Mouse (Mus musculus) urinary bladder, adult 18-20 months (tissue): ENCODE results near the gene Vipas39.
"Not testable (repeated sequence)": the region's sequence is repeated elsewhere in the genome, so short reads cannot be mapped to it uniquely, and the experiment has no call there.

ENCODE experiments used
- DNase-seq, 2 experiments: peaks; one replicate each; pipeline ENCODE4 v3.0.0; 2022; ENCODE audit warnings: low spot score in 2 of 2, mixed read lengths in 2 of 2

The Vipas39 gene

DNA sequence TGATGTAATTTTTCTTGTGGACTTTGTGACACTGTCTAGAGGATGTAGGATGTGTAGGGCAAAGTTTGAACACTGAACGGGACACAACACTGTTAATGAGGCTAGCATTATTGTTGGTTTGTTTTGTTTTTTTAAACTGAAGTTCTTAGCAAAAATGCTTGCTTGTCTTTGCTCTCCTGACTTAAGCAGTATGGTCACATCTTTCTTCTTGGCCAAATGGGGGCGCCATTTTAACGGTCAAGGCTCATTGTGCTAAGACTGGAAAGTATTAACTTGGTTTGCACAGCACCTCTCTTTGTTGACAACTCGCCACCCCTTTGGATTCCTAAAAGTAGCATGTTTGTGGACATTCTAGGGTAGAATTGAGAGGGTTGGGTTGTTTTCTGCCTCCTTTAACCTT is 1.6 kb upstream of the Vipas39 start:
- no peak for DNase-seq

DNA sequence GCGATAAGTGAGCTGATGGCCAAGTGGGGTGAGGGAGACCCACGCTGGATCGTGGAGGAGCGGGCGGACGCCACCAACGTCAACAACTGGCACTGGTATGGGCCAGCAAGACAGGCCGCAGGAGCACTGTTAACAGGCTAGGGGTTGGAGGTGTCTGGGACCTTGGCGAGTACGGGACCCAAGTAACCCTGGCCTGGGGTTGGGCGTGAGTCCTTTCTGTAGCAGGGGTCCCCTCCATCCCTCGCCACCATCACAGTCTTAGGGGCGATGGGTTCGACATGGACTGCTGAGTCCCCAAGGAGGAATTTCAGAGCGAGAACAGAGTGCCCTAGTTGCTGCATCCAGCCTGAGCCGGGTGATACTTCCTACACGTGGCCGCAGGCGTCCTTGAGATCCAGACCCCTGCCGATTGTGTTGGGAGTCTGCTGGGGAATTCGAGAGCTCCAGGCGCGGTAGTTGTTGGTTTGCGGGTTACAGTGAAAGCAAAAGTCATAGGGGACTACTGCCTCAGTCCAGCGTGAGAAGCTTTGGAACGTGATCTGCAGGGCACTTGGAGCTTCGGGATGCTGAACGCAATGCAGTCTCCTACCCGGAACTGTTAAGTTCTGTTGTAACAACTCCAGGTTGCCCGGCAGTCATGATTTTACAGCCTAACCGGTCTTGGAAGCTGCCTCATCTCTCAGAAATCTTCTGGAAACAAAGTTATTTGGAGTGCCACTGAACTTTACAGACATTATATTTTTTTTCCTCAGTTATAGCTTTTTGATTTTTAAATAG is 959 bp upstream of the Vipas39 start:
- DNase-seq, result no peak

DNA sequence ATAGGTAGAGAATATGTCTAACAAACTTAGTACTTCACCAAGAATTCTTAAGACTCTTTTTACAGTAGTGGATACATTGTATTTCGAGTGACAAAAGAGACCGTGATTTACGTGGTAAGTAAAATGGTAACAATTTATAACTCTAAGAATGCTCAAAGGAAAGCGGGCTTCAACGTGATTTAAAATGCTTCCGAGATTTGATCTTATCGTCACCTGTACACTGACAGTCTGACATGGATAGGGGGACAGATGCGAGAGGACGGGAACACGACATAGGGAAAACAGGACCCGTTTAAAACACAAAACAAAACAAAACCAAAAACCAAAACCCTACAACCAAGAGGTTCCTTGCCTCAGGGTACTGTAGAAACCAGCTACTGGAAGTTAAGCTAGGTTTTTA is 612 bp downstream of the Vipas39 start:
- DNase-seq, result no peak

DNA sequence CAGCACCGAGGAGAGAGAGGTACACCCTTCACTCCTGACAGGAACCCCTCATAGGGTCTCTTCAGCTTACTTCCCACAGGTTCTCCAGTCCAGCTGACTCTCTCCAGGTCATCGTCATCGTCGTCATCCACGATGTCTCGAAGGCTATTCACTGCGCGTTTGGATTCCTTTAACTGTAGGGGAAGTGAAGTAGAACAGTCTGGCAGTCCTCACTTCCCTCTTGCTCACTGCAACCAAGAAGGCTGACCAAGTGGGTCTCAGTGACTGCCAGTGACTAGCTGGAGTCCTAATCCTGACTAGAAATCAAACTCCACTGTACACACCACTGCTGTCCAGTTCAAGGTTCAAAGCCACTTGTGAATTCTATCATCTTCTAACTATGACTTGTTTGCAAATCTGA is 5.5 kb downstream of the Vipas39 start:
- DNase-seq, result no peak

DNA sequence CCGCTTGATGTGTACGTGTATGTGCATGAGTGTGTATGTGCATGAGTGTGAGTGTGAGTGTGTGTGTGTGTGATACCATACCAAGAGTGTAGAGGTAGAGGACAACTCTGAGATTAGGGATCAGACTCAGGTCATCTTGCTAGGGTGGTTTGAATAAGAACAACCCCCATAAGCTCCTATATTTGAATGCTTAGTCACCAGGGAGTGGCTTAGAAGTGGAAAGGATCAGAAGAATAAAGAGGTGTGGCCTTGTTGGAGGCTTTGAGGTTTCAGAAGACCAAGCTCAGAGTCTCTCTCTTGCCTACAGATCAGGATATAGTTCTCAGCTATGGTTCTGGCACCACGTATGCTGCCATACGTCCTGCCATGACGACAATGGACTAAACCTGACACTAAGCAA is 9.4 kb downstream of the Vipas39 start:
- DNase-seq, result no peak

DNA sequence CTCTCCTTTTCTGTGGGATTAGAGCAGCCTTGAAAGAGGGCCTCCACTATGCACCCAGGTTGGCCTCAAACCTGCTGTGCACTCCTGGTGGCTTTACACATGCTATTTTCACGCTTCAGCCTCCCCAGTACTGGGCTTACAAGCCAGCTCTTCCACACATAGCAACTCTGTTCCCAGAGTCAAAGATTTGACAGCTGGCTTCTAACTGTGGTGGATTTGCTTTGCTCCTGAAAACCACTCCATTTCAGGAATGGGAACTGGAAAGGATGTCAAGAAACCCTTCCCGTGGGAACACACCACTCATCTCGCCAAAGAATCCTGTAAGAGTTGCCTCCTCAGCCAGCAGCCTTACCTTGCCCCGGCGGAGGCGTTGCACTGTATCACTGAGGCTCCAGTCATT is 12.2 kb downstream of the Vipas39 start:
- no peak for DNase-seq

DNA sequence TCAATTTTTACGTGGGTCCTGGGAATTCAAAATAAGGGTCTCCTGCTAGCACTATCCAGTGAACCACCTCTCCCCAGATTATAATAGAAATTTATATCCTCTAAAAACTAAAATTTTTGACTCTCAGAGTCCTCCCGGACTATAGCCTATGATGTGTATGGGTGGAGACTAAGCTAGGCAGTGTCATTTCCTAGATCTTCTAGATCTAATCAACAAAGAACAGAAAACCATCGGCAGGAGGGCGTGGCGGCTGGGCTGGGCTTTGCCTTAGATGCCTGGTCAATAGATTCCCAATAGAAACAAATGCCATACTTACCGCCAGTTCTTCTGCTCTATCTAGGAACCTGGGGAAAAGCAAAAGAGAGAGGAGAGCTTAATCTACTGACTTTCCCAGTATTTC is 15.9 kb downstream of the Vipas39 start:
- no peak for DNase-seq

DNA sequence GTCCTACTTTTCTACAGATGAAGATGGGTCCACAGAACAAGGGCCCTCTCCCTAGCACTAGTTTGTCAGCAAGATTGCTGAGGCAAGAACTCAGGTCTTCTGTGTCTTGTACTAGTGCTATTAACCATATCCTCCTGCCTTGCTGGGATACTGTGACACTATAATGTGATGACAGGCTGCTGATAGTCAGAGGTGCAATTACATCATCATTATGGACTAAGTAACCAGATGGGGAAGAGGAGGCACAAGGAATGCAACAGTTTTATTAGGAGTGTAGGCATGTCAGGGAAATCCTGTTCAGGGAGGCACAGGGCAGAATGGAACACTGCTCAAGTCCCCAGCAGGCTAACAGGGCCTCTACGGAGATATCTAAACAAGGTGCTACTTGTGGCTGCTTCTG is 27.4 kb downstream of the Vipas39 start, which contains the start of gene Noxred1:
Gene Noxred1 (minus strand): TSS at position 101 of the 400 bp plus-strand sequence.
- DNase-seq, result no peak

DNA sequence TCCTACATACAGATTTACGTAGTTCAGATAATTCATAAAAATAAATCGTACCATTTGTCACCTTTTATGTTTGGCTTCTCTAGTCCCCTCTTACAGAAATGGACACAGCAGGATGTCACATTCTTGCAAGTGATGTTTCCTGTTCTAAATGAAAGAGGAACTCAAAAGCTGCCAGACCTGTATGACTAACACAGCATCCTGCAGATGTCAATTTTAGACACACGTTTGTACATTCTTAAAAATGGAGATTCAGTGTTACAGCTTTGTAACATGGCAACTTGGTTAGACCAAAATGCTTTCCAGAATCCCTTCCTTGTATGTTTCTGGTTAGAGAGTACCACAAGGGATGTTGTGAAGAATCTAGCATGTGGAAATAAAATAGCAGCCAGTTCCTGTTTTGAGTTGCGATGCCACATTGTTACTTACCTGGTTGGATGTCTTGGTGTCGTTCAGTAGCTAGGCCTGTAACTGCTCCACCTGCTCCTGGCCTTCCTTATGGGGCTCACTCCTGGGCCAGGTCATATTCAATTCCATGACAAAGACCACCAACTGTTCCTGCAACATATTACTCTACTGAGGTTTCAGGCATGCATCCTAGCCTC is 29.1 kb downstream of the Vipas39 start:
- DNase-seq, result no peak

DNA sequence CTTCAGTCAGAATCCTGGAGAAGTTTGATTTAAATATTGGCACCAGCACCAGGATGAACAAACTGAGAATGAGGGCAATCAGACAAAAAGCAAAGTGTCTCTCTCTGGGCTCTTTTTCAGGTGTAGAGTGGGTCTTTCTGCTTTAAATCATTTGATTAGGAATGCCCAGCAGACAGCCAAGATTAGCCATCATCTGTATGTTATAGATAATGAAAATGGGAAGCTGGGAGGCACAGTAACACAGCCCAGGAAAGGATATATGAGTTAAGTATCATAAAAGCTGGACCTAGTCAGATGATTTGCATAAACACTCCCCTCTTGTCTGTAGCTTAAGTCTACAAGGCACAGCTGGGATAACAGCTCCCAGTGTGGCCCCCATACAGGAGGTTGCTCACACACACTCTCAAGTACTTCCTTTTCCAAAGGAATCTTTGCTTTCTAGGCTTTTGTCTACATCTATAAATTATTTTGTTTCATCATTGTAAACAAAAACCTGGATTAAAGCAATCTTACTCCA is 35.6 kb downstream of the Vipas39 start:
- no peak for DNase-seq

DNA sequence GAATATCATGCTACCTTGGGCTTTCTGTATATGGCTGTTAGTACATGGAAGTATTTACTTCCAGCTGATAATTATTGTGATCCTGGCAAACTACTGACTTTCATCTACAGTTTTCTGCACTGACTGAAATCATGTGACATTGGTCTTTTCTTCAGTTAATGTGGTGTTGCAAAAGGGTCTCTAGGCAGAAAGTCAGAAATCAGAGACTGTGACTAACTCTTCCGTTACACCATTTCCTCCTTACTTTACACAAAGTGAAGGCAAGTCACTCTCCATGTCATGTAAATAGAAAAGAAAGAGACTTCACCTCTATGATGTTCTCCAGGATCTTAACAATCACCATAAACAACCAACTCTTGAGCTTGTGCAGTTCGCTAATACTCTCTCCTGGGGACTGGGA is 36.4 kb downstream of the Vipas39 start:
- DNase-seq, result no peak

DNA sequence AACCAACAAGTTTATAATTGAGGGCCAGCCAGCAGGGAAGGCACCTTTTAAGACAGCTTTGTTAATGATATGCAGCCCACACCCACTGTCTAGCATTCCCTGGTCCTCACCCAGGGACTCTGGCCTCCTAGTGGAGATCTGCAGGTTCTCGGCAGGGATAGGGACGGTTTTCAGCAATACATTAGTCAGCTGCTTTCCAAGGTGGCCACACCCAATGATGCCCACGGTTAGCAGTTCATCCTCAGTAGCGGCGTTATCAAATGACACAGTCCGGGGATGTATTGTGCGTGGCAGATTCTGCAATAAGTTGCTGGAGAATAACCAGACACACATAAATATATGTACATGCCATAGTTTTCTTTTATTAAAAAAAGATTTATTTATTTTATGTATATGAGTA is 39.3 kb downstream of the Vipas39 start:
- no peak for DNase-seq

DNA sequence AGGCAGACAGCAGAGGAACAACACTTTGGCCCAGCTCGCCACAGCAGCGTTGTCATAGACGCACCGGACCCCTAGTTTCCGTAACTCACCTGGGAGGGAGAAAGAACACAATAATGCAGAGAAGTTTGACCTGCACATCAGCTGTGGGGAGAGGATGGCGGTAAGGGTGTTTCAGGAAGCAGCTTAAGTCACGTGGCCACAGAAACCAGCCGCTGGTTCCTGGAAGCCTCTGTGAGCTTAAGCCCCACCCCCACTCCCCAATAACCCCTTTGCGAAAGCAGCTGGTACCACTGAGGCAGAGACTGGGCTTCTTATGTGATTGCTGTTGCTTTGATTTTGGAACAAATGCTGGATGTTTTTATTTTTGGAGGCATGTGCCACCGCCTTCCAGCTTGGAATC is 41.1 kb downstream of the Vipas39 start:
- DNase-seq, result no peak

DNA sequence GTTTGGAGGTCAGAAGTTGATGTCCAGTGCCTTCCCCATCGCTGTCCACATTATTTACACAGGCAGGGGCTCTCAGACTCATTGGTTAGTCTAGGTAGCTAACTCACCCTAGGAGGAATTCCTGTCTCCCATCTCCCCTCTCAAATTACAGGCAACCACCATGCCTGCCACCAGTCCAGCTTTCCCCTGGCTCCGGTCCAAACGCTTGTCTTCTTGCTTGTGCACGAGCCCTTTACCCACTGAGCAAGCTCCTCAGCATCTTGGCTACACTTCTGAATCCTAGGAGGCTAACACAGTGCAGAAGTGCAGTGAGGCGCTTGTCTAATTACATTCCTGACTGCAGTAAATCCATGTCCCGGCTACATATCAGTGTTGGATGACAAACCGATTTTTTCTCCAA is 46.7 kb downstream of the Vipas39 start:
- DNase-seq, result no peak

DNA sequence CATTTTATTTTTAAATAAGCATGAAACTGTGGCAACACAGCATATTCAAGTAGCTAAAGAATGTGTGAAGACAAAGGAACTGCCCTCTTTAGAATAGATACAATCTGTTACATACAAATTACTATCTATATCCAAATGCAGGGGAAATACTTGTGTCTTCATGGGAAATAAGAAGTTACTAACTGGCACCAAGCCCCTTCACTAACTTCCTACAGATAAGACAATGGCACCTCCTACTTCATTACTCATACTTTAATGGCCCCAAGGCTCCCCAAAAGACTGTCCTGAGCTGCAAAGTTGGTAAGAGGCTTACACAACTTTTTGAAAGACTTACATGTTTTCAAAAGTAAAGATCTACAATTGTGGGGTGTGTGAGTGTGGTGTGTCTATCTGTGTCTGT is 48.5 kb downstream of the Vipas39 start:
- DNase-seq, result no peak

DNA sequence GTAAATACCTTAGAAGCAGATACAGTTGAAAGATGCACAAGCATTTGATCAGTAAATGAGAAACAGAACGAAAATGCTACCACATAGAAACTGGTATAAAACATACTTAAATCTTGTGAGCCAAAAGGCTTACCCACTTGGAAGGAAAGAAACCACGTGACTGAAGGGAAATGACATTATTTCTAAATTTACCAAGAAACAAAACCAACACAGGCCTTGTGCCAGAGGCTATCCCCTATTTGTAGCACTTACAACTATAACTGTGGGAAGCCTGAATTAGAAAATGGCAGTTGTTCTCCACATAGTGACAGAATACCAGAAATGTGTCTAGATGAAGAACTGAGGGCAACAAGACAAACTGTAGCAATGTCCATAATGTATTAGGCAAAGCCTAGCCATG is 50.0 kb downstream of the Vipas39 start:
- DNase-seq, result no peak

DNA sequence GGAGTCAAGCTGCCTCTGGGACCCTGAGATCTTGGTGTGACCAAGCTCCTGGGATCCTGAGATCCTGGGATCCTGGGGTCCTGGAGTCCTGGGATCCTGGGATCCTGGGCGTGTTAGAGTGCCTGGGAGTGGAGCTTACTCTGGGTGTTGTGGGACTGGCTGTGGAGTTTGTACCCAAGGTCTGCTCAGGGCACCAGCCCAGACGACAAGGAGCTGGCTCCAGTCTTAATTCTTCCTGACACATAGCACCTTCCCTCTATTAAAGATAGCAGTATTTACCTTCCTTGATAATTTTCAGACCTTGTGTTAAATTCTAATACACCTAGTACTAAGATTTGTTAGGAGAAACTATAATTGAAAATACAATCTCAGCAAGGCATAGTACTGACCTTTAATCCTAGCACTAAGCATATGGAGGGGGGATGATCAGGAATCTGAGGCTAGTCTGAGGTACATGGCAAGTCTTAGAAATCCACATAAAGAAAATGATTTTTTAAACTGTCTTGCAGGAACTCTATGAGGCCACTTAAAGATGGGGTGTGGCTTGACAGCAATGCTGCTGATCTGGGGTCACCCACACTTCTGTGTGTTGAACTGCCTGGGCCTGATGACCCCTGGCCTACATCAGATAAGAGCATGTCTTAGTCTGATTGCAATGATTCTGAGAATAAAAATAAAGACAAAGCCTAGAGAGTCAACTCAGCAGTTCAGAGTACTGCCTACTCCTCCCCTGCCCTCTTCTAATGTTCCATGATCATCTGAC is 53.0 kb downstream of the Vipas39 start:
- DNase-seq, result no peak

DNA sequence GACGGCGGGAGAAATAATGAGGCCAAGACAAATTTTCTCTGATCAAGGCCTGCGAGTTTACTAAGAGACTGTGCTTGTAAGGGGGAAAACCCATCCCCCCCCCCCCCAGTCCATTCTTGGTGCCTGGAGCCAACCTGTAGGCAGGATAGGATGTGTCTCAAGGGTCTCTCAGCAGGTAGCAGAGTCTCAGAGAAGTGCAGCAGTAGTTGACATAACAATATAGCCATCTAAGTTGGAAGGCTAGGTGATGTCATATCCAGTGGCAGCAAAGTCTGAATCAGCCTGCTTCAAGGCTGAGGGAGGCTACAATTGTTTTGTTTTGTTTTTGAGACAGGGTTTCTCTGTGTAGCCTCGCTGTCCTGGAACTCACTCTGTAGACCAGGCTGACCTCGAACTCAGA is 60.3 kb downstream of the Vipas39 start:
- DNase-seq, result not testable (repeated sequence)

DNA sequence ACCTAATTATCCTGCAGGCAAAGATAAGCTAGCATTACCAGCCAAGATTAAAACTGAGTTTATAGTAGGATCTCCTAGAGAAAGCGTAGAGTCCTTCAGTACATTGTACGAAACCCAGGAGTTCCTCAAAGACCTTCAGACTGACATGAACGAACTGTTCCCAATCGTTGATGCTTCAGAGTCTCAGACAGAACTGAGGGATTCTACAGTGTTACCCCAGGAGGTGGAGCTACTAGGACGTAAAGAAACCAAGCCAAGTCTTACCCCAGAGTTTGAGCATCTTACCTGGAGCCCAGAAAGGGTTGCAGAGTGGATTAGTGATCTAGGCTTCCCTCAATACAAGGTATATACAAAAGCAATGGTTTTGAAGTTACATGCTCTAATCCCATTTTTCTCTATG is 64.4 kb downstream of the Vipas39 start:
- no peak for DNase-seq

DNA sequence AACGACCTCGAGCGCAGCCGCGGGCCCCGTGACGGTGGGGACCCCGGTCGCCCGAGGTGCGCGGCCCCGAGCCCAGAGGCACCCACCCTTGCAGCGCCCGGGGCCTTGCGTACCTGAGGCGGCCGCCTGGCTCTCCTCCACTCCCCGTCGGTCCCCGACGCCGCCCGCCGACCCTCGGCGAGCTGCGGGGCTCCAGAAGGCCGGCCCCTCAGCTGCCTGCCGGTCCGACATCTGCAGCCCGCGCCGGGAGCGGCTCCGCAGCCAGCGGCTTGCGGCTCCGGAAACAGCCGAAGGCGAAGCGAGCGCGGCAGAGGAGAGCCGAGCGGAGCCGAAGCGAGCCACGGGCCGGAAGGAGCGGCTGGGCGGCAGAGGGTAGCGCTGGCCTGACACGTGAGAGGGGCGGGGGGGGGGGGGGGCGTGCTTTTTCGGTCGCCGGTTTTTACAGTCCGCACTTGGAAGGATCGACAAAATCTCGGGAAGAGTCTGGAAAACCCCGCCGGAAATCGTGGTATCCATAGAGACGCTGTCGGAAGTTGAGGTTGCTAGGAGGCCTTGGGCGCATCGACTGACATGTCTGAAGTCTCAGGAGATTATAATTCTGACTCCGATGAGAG is 66.0 kb downstream of the Vipas39 start, which contains the start of gene Tmed8:
Gene Tmed8 (minus strand): TSS at position 482 of the 614 bp plus-strand sequence.
- peak; percentile 62 to 69 for DNase-seq

DNA sequence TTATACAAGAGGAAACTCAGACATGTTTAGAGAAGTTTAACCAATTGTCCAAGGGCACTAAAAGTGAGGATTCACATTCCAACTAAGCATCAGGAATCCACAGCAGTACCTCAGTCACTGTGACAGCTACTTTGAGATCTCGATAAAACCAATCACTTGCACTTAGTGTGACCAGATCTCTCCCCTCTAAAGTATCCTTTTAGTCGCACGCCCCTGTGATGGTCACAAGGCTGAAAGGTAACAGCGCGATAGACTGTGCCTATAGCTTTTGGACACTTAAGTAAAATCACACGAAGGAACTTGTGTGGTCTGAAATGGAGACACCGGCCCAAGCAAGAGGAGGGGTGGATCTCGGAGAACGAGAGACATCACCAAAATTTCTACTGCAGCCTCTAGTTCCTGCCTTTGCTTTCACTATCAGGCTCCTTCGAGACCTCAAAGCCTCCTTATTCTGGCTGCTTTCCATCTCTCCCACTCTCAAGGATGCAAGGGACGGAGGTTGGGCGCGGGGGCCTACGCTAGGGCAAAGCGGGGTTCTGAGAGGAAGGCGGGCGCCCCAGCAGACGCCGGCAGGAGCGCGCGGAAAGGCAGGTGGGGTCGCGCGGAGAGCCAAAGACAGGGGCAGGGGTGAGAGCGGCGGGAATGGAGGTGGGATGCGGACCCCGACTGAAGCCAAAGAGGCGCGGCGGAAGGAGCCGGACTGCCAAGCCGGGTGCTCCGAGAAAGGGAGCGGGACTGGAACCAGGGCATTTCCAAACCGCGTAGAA is 66.7 kb downstream of the Vipas39 start, which contains the start of gene Samd15:
Gene Samd15 (plus strand): TSS at position 518 of the 767 bp plus-strand sequence.
- peak in 1 of 2 experiments; percentile 32 for DNase-seq
